Mouse (Mus musculus) C2C12 (cell line): ENCODE measurements around the gene Gm10799.

Experiments
- CTCF ChIP-seq: IDR thresholded peaks from one replicate; pipeline ENCODE4 v1.5.1; 2011; ENCODE audit not compliant: control insufficient read depth, insufficient read depth, insufficient read length
- MYOD1 ChIP-seq: IDR thresholded peaks from one replicate; pipeline ENCODE4 v1.6.1; 2011; ENCODE audit warnings: low read depth; ENCODE audit not compliant: control insufficient read depth, insufficient read length
- MYOG ChIP-seq: IDR thresholded peaks from one replicate; pipeline ENCODE4 v1.6.1; 2011; ENCODE audit not compliant: control insufficient read depth, insufficient read length; ENCODE audit errors: extremely low read depth

- TF ChIP-seq MYOD1 (no peak), CTCF (no peak), MYOG (no peak)
Observed at GRCm38 (mm10) chr2:104043624-104044478, 24.5 kb downstream of the Gm10799 start.
